Mouse (Mus musculus): ENCODE measurements around the gene Etnk2. TPM values are rescaled to one million over a fixed set of nuclear protein-coding genes. Genes with fewer than 3 reads are reported as not detected.
"Not testable (repeated sequence)": the region's sequence is repeated elsewhere in the genome, so short reads cannot be mapped to it uniquely, and the experiment has no call there.

The Etnk2 gene
- 6.0 and 8.9 TPM in 2 replicates for polyA plus RNA-seq (2012; rRNA removed)

- DNase-seq (ENCODE audit: low read depth) = no peak
These were observed at the start of gene Etnk2 for GRCm38 (mm10) chr1:133363276-133364021. Gene Etnk2, plus strand, starts transcription at chr1:133363572.

GRCm38 (mm10) chr1:133314364-133314763, 49.0 kb upstream of the Etnk2 start:
- DNase-seq (ENCODE audit: low read depth) = no peak

- no peak for DNase-seq (ENCODE audit: low read depth)
These were observed 47.6 kb upstream of the Etnk2 start for GRCm38 (mm10) chr1:133315775-133316174.

GRCm38 (mm10) chr1:133316577-133316976, 46.8 kb upstream of the Etnk2 start:
- no peak for DNase-seq (ENCODE audit: low read depth)

GRCm38 (mm10) chr1:133317149-133317548, 46.2 kb upstream of the Etnk2 start:
- DNase-seq (ENCODE audit: low read depth) = no peak

GRCm38 (mm10) chr1:133321267-133321925, 42.0 kb upstream of the Etnk2 start, which contains the start of gene Kiss1:
Gene Kiss1, plus strand, starts transcription at chr1:133321875.
- no peak for DNase-seq (ENCODE audit: low read depth)

GRCm38 (mm10) chr1:133323333-133323732, 40.0 kb upstream of the Etnk2 start:
- DNase-seq (ENCODE audit: low read depth) = no peak

- DNase-seq (ENCODE audit: low read depth) = no peak
These were observed 37.4 kb upstream of the Etnk2 start for GRCm38 (mm10) chr1:133325951-133326350.

- DNase-seq (ENCODE audit: low read depth) = no peak
These were observed 36.3 kb upstream of the Etnk2 start for GRCm38 (mm10) chr1:133327094-133327493.

GRCm38 (mm10) chr1:133328299-133328795, 35.0 kb upstream of the Etnk2 start:
- no peak for DNase-seq (ENCODE audit: low read depth)

GRCm38 (mm10) chr1:133328896-133329637, 34.3 kb upstream of the Etnk2 start:
- no peak for DNase-seq (ENCODE audit: low read depth)

GRCm38 (mm10) chr1:133329638-133329964, 33.8 kb upstream of the Etnk2 start:
- no peak for DNase-seq (ENCODE audit: low read depth)

- no peak for DNase-seq (ENCODE audit: low read depth)
These were observed 32.2 kb upstream of the Etnk2 start for GRCm38 (mm10) chr1:133331142-133331541.

GRCm38 (mm10) chr1:133332656-133333430, 30.5 kb upstream of the Etnk2 start:
- no peak for DNase-seq (ENCODE audit: low read depth)

GRCm38 (mm10) chr1:133333937-133334336, 29.4 kb upstream of the Etnk2 start:
- no peak for DNase-seq (ENCODE audit: low read depth)

GRCm38 (mm10) chr1:133340403-133340802, 23.0 kb upstream of the Etnk2 start:
- not testable (repeated sequence) for DNase-seq (ENCODE audit: low read depth)

- DNase-seq (ENCODE audit: low read depth) = no peak
These were observed 19.0 kb upstream of the Etnk2 start for GRCm38 (mm10) chr1:133344357-133344756.

GRCm38 (mm10) chr1:133346531-133346930, 16.8 kb upstream of the Etnk2 start:
- no peak for DNase-seq (ENCODE audit: low read depth)

- DNase-seq (ENCODE audit: low read depth) = no peak
These were observed 16.1 kb upstream of the Etnk2 start for GRCm38 (mm10) chr1:133347226-133347625.

- no peak for DNase-seq (ENCODE audit: low read depth)
These were observed 15.5 kb upstream of the Etnk2 start for GRCm38 (mm10) chr1:133347693-133348520.

- no peak for DNase-seq (ENCODE audit: low read depth)
These were observed 13.2 kb upstream of the Etnk2 start, which contains the start of gene Ren1 for GRCm38 (mm10) chr1:133350210-133350609. Gene Ren1, plus strand, starts transcription at chr1:133350510.
